Mouse (Mus musculus): ENCODE results near the gene Rhbdd3. TPM values are rescaled to one million over a fixed set of nuclear protein-coding genes. Genes with fewer than 3 reads are reported as not detected.

Rhbdd3 gene
- polyA plus RNA-seq, 2 experiments, result 11.0 to 11.1 TPM

GRCm38 (mm10) chr11:5089147-5089546 is 9.6 kb upstream of the Rhbdd3 start:
- TF ChIP-seq EP300 (IDR thresholded peaks at IDR 0.05; ENCODE audit: low read depth), result no peak
- no peak for TF ChIP-seq CTCF (IDR thresholded peaks at IDR 0.05; ENCODE audit: low read depth)
- 100% methylated on average over 1 of the region's 1 CpGs for WGBS (ENCODE audit: insufficient replicate concordance)
- H3K4me2 ChIP-seq (ENCODE audit: low read depth), result no peak overlapping the region
- no peak overlapping the region for H3K9ac ChIP-seq (replicated peaks)
- no peaks in the 10 kb centered on the region for H3K9me3 ChIP-seq (ENCODE audit: control insufficient read depth, low read length)
- no peak for ATAC-seq (ENCODE audit: insufficient read depth)
- H3K36me3 ChIP-seq (replicated peaks; ENCODE audit: control insufficient read depth, insufficient read depth, low read depth), result peaks cover 84% of the 10 kb centered on the region
- H3K4me3 ChIP-seq (ENCODE audit: insufficient read depth in 1 of 2, low read depth in 2 of 2, low read length in 2 of 2), result no peak overlapping the region
- no peak overlapping the region for H3K27ac ChIP-seq
- no peaks in the 10 kb centered on the region for H3K27me3 ChIP-seq (ENCODE audit: control insufficient read depth, insufficient read depth, low read length)
- H3K4me1 ChIP-seq (replicated peaks; ENCODE audit: control insufficient read depth in 2 of 2, insufficient read depth in 2 of 2, low read length in 1 of 2), result no peaks in the 10 kb centered on the region
- DNase-seq (ENCODE audit: low read depth in 3 of 3, low spot score in 3 of 3), result no peak

- DNase-seq (ENCODE audit: low read depth in 3 of 3, low spot score in 3 of 3) (no peak), ATAC-seq (ENCODE audit: insufficient read depth) (no peak)
- H3K4me3 ChIP-seq (ENCODE audit: insufficient read depth in 1 of 2, low read depth in 2 of 2, low read length in 2 of 2), result no peak overlapping the region
- H3K4me2 ChIP-seq (ENCODE audit: low read depth), result no peak overlapping the region
- TF ChIP-seq EP300 (IDR thresholded peaks at IDR 0.05; ENCODE audit: low read depth) (no peak), CTCF (IDR thresholded peaks at IDR 0.05; ENCODE audit: low read depth) (peak; percentile 50)
- H3K4me1 ChIP-seq (replicated peaks; ENCODE audit: control insufficient read depth in 2 of 2, insufficient read depth in 2 of 2, low read length in 1 of 2), result peaks cover 6% of the 10 kb centered on the region in 2 experiments; a peak in 3 of 4 replicates
- no peaks in the 10 kb centered on the region for H3K9me3 ChIP-seq (ENCODE audit: control insufficient read depth, low read length)
- H3K27ac ChIP-seq, result no peak overlapping the region
- no peaks in the 10 kb centered on the region for H3K27me3 ChIP-seq (ENCODE audit: control insufficient read depth, insufficient read depth, low read length)
- no peak overlapping the region for H3K9ac ChIP-seq (replicated peaks)
- H3K36me3 ChIP-seq (replicated peaks; ENCODE audit: control insufficient read depth, insufficient read depth, low read depth), result peaks cover 61% of the 10 kb centered on the region
- WGBS (ENCODE audit: insufficient replicate concordance), result 51% methylated on average over 2 of the region's 2 CpGs
Observed at GRCm38 (mm10) chr11:5091706-5092105, 7.0 kb upstream of the Rhbdd3 start.

- Histone ChIP-seq H3K4me2 (ENCODE audit: low read depth) (peak overlapping the region; percentile 84), H3K4me3 (ENCODE audit: insufficient read depth in 1 of 2, low read depth in 2 of 2, low read length in 2 of 2) (peak overlapping the region in 1 of 2 experiments; percentile 90; a peak in 1 of 4 replicates), H3K9ac (replicated peaks) (no peak overlapping the region), H3K36me3 (replicated peaks; ENCODE audit: control insufficient read depth, insufficient read depth, low read depth) (peaks cover 23% of the 10 kb centered on the region), H3K4me1 (replicated peaks; ENCODE audit: control insufficient read depth in 2 of 2, insufficient read depth in 2 of 2, low read length in 1 of 2) (peaks cover 8 to 14% of the 10 kb centered on the region in 2 experiments), H3K27ac (no peak overlapping the region), H3K27me3 (ENCODE audit: control insufficient read depth, insufficient read depth, low read length) (no peaks in the 10 kb centered on the region), H3K9me3 (ENCODE audit: control insufficient read depth, low read length) (no peaks in the 10 kb centered on the region)
- DNase-seq (ENCODE audit: low read depth in 3 of 3, low spot score in 3 of 3), result no peak
- WGBS (ENCODE audit: insufficient replicate concordance), result 73% methylated on average over 5 of the region's 5 CpGs
- TF ChIP-seq EP300 (IDR thresholded peaks at IDR 0.05; ENCODE audit: low read depth) (no peak), CTCF (IDR thresholded peaks at IDR 0.05; ENCODE audit: low read depth) (no peak)
- ATAC-seq (ENCODE audit: insufficient read depth), result no peak
Observed at GRCm38 (mm10) chr11:5095877-5096276, 2.8 kb upstream of the Rhbdd3 start.

DNA sequence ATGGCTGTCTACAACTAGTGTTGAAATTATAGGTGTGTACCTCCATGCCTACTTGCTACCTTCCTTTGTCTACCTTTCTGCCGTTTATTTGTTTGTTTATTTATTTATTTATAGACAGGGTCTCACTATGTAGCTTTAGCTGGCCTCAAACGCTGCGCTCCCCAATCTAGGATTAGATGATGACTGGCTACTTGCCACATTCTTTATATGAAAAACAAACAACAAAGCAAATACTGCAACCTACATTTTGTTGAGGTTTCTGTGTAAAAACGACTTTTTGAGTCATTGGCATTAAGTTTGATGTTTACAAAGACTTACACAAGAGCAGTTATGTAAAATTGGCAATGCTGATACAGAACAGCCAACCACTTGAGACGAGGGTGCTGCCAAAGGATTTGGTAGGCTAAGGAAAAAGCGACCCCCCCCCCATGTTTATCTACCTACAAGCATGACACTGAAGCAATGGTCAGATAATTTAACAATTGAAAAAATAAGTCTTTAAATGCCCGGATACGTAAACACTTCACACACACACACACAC is 2.2 kb upstream of the Rhbdd3 start:
- no peak for DNase-seq (ENCODE audit: low read depth in 3 of 3, low spot score in 3 of 3)
- no peaks in the 10 kb centered on the region for H3K9me3 ChIP-seq (ENCODE audit: control insufficient read depth, low read length)
- H3K36me3 ChIP-seq (replicated peaks; ENCODE audit: control insufficient read depth, insufficient read depth, low read depth), result peaks cover 18% of the 10 kb centered on the region
- no peak for ATAC-seq (ENCODE audit: insufficient read depth)
- peak overlapping the region; percentile 71 to 90; a peak in 3 of 4 replicates for H3K4me3 ChIP-seq (ENCODE audit: insufficient read depth in 1 of 2, low read depth in 2 of 2, low read length in 2 of 2)
- H3K9ac ChIP-seq (replicated peaks), result peak overlapping the region; percentile 93
- H3K27me3 ChIP-seq (ENCODE audit: control insufficient read depth, insufficient read depth, low read length), result no peaks in the 10 kb centered on the region
- TF ChIP-seq CTCF (IDR thresholded peaks at IDR 0.05; ENCODE audit: low read depth) (no peak), EP300 (IDR thresholded peaks at IDR 0.05; ENCODE audit: low read depth) (no peak)
- WGBS (ENCODE audit: insufficient replicate concordance), result 39% methylated on average over 8 of the region's 8 CpGs
- peak overlapping the region; percentile 2; the same call in 1 of the 2 replicates for H3K27ac ChIP-seq
- H3K4me2 ChIP-seq (ENCODE audit: low read depth), result peak overlapping the region; percentile 84
- peaks cover 8 to 15% of the 10 kb centered on the region in 2 experiments for H3K4me1 ChIP-seq (replicated peaks; ENCODE audit: control insufficient read depth in 2 of 2, insufficient read depth in 2 of 2, low read length in 1 of 2)

- peak; percentile 2; the same call in 1 of the 2 replicates for ATAC-seq (ENCODE audit: insufficient read depth)
- DNase-seq (ENCODE audit: low read depth in 3 of 3, low spot score in 3 of 3), result peak; percentile 43 to 60 (median 55)
- WGBS (ENCODE audit: insufficient replicate concordance), result under 1% methylated on average over 44 of the region's 44 CpGs
Observed at GRCm38 (mm10) chr11:5098035-5098735, 541 bp upstream of the Rhbdd3 start.

More at GRCm38 (mm10) chr11:5098035-5098735, 541 bp upstream of the Rhbdd3 start:
- H3K9me3 ChIP-seq (ENCODE audit: control insufficient read depth, low read length), result no peaks in the 10 kb centered on the region
- no peaks in the 10 kb centered on the region for H3K27me3 ChIP-seq (ENCODE audit: control insufficient read depth, insufficient read depth, low read length)
- no peak for TF ChIP-seq EP300 (IDR thresholded peaks at IDR 0.05; ENCODE audit: low read depth)
- TF ChIP-seq CTCF (IDR thresholded peaks at IDR 0.05; ENCODE audit: low read depth), result no peak
- H3K27ac ChIP-seq, result peak overlapping the region; percentile 85
- H3K9ac ChIP-seq (replicated peaks), result peak overlapping the region; percentile 93
- H3K4me2 ChIP-seq (ENCODE audit: low read depth), result peak overlapping the region; percentile 84
- peaks cover 9% of the 10 kb centered on the region for H3K36me3 ChIP-seq (replicated peaks; ENCODE audit: control insufficient read depth, insufficient read depth, low read depth)
- H3K4me1 ChIP-seq (replicated peaks; ENCODE audit: control insufficient read depth in 2 of 2, insufficient read depth in 2 of 2, low read length in 1 of 2), result peaks cover 11 to 24% of the 10 kb centered on the region in 2 experiments
- peak overlapping the region; percentile 71 to 90 for H3K4me3 ChIP-seq (ENCODE audit: insufficient read depth in 1 of 2, low read depth in 2 of 2, low read length in 2 of 2)
